In the genomic region with DNA sequence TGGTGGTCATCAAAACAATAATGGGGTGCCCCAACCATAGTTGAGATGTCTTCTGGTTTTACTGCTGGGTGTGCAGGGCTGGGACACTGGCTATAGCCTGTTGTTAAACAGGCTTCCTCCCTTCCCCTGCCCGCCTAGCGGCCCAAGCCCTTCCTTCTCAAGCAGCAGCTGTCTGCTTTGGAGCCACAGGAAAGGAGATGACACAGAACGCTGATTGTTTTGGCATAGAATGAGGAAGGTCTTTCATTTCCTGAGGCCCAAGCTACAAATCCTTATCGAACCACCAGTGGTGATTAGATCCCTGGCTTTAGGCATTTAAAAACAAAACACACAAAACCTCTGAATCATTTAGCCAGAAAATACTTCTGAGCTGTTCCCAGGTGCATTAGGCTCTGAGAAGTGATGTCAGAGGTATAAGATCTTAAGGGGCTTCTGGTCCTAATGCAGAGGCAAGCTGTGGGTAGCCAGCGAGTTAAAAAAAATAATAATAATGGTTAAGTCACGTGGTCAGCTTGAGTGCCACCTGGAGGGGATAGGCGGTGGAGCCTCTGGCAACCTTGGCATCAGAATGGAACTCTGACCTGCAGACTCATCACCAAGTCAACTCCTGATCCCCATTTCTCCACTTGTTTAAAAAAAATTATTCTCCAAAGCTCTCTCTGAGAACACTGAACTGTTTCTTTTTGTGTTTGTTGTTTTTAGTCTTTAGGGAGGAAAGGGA, we compare ENCODE assay signal across 1 mouse cellular context.
A peak's percentile ranks its signal among the peaks of the same experiment; 100 is the strongest.
TF ChIP-seq lines count a peak whose summit lies in the region.

No protein-coding gene starts in this region.

TF ChIP-seq in MEL, 35 proteins besides CTCF, POLR2A, EP300 and RAD21 (continued from another document):
- TF ChIP-seq RCOR1 (IDR thresholded peaks at IDR 0.05; ENCODE audit: low read depth, low read length) = peak; percentile 42; the same call in 1 of the 2 replicates
